Mouse (Mus musculus) lung, postnatal 14 days (tissue): ENCODE data around the gene Stab2.

ENCODE experiments used
- DNase-seq: peaks from one replicate; pipeline ENCODE4 v3.0.0; 2021

Stab2 gene

DNA sequence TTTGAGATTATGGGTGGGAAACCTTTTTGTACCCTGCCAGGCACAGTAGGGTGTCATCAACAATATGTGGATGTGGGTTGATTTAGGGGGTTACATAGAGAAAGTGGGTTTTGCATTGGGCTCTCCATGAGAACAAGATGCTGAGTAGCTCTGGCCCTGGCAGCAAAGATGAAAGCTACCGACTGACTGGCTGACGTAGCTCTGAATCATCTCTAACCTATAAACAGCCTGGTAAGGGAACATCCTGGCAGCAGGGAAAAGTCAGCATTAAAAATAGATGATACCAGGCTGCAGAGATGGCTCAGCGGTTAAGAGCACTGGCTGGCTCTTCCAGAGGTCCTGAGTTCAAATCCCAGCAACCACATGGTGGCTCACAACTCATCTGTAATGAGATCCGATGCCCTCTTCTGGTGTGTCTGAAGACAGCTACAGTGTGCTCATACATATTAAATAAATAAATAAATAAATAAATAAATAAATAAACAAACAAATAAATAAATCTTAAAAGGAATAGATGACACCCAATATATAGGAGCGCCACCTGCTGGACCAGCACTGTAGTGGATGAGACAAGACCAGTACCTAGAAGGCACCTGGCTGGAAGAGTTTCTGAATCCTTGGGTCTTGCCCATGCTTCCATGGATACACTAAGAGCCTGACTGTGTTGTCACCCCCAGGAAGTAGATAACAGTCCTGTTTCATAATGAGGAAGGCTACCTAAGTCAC, 31.7 kb downstream of the Stab2 start:
- peak; percentile 57 for DNase-seq

GRCm38 (mm10) chr10:86973276-86973675, 34.5 kb downstream of the Stab2 start:
- DNase-seq: no peak

- DNase-seq: no peak
Observed at GRCm38 (mm10) chr10:86972503-86972826, 35.4 kb downstream of the Stab2 start.

DNA sequence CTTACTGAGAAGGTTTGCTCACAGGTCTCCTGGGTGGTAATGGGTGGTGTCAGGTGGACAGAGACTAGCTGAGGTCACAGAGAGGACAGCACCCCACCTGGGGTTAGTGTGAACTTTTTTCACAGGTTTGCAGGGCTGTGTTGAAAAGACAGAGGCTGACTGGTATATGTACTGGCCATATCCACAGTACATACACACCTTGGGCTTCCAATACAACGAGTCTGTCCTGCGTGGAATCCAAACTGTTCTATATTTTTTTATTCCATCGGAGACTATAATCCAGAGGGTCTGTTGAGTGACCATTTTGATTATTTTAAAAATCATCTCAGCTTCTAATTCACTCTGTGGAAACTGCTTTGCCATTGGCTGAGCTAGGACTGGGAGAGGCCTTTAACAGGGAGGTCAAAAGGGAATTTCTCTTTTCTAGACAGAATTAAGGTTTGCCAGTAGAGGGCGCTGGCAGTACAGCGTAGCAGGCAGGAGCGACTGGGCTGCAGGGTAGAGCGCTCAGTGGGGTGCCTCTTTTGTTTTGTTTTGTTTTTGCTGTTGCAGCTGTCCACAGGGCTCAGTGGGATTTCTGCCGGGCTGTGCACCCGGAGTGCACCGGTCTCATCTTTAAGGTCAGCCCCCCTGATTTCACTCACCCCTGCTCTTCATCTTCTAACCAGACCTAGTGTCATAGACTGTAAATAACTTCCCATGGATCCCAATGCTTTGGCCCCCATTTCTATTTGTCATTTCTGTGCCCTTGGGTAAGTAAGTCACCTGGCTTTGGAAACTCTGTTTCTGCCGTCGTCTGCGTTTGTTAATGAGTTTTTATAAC, 35.9 kb downstream of the Stab2 start:
- peak; percentile 84 for DNase-seq

DNA sequence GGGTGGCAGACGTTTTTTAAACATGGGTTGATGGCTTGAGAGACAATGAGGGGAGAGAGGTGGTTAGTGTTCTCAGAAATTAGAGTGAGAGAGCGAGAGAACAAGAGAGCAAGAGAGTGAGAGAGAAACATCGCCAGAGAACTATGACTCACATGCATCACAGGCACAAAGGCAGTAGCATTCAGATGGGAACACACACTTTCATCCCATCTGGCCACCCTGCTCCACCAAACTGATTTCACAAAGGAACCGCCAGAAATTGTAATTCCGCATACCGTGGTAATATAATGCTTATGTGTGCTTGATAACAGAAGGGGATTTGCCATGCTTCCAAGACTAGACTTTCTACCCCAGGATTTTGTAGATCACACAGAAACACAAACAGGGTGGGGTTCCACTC, 38.5 kb downstream of the Stab2 start:
- no peak for DNase-seq

DNA sequence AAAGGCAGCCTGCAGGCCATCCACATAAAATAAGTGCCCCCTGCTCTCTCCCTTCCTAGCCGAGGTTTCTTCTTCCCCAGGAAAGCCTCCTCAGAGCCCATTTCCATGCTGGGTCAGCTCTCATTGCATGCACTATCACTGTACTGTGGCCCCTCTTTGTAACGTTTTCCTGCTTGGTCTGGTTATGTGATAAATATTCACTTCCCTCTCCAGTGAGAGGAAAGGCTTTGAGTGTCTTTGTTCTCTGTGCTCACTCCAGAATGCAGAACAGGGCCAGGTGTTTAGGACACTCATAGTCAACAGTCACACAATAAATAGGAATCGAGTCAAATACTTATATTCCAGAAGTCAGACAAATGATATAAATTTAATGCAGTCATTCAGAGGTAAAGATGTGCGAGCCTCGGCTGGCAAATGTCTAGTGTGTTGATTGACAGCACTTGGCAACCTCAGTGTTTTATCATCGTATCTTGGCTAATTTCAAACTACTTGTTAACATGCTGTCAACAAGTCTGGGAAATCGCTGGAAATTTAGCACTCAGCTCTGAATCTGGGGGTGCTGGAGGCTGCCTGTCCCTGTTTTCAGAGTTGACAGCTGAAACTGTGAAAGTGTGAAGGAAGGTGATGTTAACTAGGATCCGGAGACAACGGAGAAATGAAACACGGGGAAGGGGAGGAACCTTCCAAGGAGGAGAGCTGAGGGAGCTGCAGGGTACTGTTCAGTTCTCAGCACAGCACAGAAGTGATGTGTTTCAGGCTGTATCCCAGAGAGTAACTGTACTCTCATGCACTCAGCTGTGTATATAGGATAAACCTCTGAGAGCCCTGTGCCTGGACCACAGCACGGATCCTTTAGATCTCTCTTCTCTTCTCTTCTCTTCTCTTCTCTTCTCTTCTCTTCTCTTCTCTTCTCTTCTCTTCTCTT, 46.0 kb downstream of the Stab2 start:
- DNase-seq: no peak

- no peak for DNase-seq
Observed at GRCm38 (mm10) chr10:86955299-86955698, 52.5 kb downstream of the Stab2 start.

GRCm38 (mm10) chr10:86952696-86953095, 55.1 kb downstream of the Stab2 start:
- no peak for DNase-seq

GRCm38 (mm10) chr10:86950806-86951205, 57.0 kb downstream of the Stab2 start:
- no peak for DNase-seq

DNA sequence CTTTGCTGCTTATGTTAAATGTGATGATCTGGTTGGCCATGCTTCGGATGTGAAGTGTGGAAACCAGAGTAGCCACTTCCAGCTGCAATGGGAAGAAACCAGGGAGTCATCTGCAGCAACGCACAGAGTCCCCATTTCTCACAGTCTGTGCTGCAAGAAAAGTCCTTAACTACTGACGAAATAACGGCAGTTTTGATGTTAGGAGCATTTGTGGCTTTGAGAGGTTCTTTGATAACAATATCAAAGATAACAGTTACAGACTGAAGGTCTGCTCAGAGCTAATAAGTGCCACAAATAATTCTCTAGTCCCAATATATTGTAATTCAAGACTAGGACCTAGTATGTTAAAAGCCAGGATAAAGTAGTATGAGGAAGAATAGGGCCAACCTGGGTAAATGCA, 57.9 kb downstream of the Stab2 start:
- DNase-seq: no peak

- no peak for DNase-seq
Observed at GRCm38 (mm10) chr10:86947541-86947940, 60.3 kb downstream of the Stab2 start.

DNA sequence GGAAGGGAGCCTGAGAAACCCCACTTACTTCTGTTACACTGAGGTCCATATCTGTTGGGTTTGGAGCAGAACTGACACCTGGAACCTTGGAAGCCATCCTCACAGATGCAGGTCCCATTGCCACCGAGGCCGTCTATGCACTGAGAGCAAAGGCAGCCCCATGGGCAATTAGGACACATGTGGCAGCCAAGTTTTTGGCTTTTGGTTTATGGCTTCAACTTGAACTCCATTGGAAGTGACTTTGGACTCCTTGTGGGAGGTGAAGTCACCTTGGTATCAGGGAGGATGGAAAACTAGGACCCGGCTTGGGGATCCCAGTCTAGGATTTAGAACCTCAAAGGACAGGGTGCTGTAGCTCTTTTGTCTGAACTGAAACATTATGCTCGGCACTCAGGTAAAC, 67.2 kb downstream of the Stab2 start:
- DNase-seq: no peak

- no peak for DNase-seq
Observed at GRCm38 (mm10) chr10:86934376-86934775, 73.4 kb downstream of the Stab2 start.

DNA sequence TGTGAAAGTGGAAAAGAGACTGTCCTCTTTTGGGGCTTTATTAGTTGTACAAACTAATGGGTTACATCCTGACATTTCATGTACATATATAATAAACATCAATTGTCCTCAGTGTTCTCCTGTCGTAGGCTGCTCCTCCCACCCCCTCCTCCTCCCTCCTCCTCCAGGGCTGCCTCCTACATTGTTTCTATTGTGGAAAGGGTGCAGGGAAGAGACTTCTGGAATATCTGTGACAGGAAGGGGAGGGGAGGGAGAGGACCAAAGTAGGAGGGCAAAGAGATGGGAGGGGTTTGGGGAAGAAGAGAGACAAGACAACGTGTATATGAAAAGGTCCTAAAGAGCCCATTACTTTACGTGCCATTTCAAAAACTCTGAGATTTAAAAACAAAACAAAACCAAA, 73.9 kb downstream of the Stab2 start:
- DNase-seq: no peak

- peak; percentile 53 for DNase-seq
Observed at GRCm38 (mm10) chr10:86933180-86933695, 74.6 kb downstream of the Stab2 start.

GRCm38 (mm10) chr10:86923602-86924001, 84.2 kb downstream of the Stab2 start:
- DNase-seq: no peak

- DNase-seq: no peak
Observed at GRCm38 (mm10) chr10:86915595-86915994, 92.2 kb downstream of the Stab2 start.

DNA sequence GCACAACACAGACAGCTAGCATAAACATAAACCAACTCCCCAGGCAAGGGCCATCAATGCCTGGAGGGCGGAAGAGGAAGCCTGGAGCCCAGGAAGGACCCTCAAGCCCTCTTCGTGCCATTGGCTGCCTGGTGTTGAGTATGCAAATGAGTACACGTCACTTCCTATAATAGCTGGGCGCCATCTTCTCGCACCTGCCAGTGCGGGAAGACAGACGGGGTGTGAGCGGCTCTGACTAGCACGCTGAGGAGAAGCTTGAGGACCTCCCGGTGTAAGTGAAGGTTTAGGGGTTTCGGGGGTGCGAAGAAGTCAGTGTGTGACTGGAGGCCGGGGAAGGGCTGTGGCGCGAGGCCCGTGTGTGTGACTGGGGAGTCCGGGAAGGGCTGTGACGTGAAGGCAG, 99.3 kb downstream of the Stab2 start:
- no peak for DNase-seq

- no peak for DNase-seq
Observed at GRCm38 (mm10) chr10:86907043-86907442, 100.8 kb downstream of the Stab2 start.

DNA sequence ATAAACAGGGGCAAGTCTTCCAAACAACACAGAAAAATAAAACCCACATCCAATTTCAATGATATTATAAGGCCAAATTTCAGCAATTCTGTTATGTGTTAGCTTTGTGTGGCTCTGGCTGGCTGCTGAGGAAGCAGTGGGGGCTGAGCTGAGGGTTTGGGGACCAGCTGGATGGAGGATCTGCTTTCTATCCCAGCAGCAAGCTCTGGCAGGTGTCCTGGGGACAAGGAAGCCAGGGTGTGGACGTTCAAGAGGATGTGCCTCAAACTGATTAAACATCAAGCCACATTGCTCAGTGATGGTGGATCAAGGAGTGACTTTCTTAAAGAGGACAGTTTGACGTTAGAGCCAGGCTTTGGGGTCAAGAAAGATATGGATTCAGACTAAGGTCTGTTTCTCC, 112.3 kb downstream of the Stab2 start:
- DNase-seq: peak; percentile 7

DNA sequence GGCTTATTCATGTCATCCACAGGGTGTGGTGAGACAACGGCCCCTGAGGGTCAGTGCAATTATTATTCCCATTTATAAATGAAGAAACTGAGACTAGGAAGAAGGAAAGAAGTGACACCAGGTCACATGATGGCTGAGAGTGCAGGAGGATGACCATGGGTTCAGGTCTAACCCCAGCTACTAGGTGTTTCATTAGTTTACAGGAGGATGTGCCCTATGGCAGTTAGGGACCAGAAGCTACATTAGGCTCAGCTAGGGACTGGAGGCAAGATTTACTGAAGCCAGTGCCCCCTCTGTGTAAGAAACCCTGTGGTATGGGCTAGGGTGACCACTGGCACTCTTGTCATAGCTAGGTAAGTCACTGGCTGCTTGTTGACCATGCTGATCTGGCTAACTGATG, 116.8 kb downstream of the Stab2 start:
- no peak for DNase-seq

- DNase-seq: no peak
Observed at GRCm38 (mm10) chr10:86890166-86890930, 117.5 kb downstream of the Stab2 start.
